Mouse (Mus musculus): ENCODE data around the gene Rgs10. TPM values are rescaled to one million over a fixed set of nuclear protein-coding genes. Genes with fewer than 3 reads are reported as not detected.
A peak's percentile ranks its signal among the peaks of the same experiment; 100 is the strongest.

Rgs10 gene
- polyA plus RNA-seq, 1 experiment = 11.1 TPM

- 45% methylated on average over 10 of the region's 10 CpGs for WGBS
- TF ChIP-seq POLR2A (IDR thresholded peaks at IDR 0.05; ENCODE audit: borderline replicate concordance, extremely low read depth, low read depth, low read length) (no peak), CTCF (IDR thresholded peaks at IDR 0.05; ENCODE audit: insufficient read depth, low read length) (no peak)
- DNase-seq = peak; percentile 13
- Histone ChIP-seq H3K4me1 (ENCODE audit: control insufficient read depth, insufficient read depth, low read length) (peaks cover 4% of the 10 kb centered on the region), H3K4me3 (replicated peaks; ENCODE audit: extremely low read depth, low read depth, low read length) (peak overlapping the region; percentile 31)
Measured at GRCm38 (mm10) chr7:128412071-128412833, 6.3 kb downstream of the Rgs10 start.

DNA sequence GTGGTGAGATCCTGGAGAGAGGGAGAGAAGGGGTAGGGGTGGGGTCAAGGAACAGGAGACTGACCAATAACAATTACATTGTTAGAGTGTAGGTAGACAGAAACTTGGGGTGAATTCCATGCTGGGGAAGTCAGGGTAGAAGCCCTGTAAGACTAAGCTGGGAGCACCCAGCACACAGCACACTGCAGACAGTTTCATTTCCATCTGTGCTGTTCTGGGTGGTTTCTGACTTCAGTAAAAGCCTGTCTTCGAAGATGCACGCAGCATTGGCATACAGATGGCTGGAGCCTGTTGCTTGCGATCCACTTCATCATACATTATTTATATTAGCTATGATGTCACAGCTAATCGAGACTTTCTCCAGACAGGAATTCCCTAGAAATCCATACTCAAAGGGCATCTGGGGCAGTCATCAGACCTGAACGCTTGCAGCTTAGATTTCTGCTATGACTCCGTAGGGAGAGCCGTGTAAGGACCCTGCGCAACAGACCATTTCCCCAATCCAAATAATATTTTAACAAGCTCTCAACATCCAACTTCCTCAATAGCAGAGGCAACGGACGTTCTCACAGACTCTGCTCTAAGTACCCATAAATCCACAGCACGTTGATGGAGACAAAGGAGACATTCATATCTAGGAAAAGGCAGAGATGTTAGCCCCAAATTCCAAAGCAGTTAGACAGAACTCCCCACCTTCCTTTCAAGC is 7.7 kb downstream of the Rgs10 start:
- Histone ChIP-seq H3K4me1 (ENCODE audit: control insufficient read depth, insufficient read depth, low read length) (0 out of 2 replicates have a peak, but pooled peaks cover 3% of the 10 kb centered on the region), H3K4me3 (replicated peaks; ENCODE audit: extremely low read depth, low read depth, low read length) (no peak overlapping the region)
- DNase-seq = no peak
- TF ChIP-seq POLR2A (IDR thresholded peaks at IDR 0.05; ENCODE audit: borderline replicate concordance, extremely low read depth, low read depth, low read length) (no peak), CTCF (IDR thresholded peaks at IDR 0.05; ENCODE audit: insufficient read depth, low read length) (no peak)
- 49% methylated on average over 11 of the region's 11 CpGs for WGBS

- DNase-seq = no peak
- 82% methylated on average over 5 of the region's 5 CpGs for WGBS
- no peak overlapping the region for H3K4me3 ChIP-seq (replicated peaks; ENCODE audit: extremely low read depth, low read depth, low read length)
- 0 out of 2 replicates have a peak, but pooled peaks cover 3% of the 10 kb centered on the region for H3K4me1 ChIP-seq (ENCODE audit: control insufficient read depth, insufficient read depth, low read length)
- TF ChIP-seq CTCF (IDR thresholded peaks at IDR 0.05; ENCODE audit: insufficient read depth, low read length) (peak; percentile 40; the same call in 1 of the 2 replicates), POLR2A (IDR thresholded peaks at IDR 0.05; ENCODE audit: borderline replicate concordance, extremely low read depth, low read depth, low read length) (no peak)
Measured at GRCm38 (mm10) chr7:128408265-128408664, 10.3 kb downstream of the Rgs10 start.

GRCm38 (mm10) chr7:128403988-128404387 is 14.6 kb downstream of the Rgs10 start:
- no peaks in the 10 kb centered on the region for H3K4me1 ChIP-seq (ENCODE audit: control insufficient read depth, insufficient read depth, low read length)
- no peak for TF ChIP-seq POLR2A (IDR thresholded peaks at IDR 0.05; ENCODE audit: borderline replicate concordance, extremely low read depth, low read depth, low read length)
- no peak for TF ChIP-seq CTCF (IDR thresholded peaks at IDR 0.05; ENCODE audit: insufficient read depth, low read length)
- H3K4me3 ChIP-seq (replicated peaks; ENCODE audit: extremely low read depth, low read depth, low read length) = no peak overlapping the region
- no peak for DNase-seq
- WGBS = 73% methylated on average over 6 of the region's 6 CpGs

GRCm38 (mm10) chr7:128403586-128403985 is 15.0 kb downstream of the Rgs10 start:
- TF ChIP-seq CTCF (IDR thresholded peaks at IDR 0.05; ENCODE audit: insufficient read depth, low read length) (no peak), POLR2A (IDR thresholded peaks at IDR 0.05; ENCODE audit: borderline replicate concordance, extremely low read depth, low read depth, low read length) (no peak)
- no peak for DNase-seq
- Histone ChIP-seq H3K4me1 (ENCODE audit: control insufficient read depth, insufficient read depth, low read length) (no peaks in the 10 kb centered on the region), H3K4me3 (replicated peaks; ENCODE audit: extremely low read depth, low read depth, low read length) (no peak overlapping the region)
- WGBS = 60% methylated on average over 6 of the region's 6 CpGs

- 59% methylated on average over 10 of the region's 10 CpGs for WGBS
- TF ChIP-seq CTCF (IDR thresholded peaks at IDR 0.05; ENCODE audit: insufficient read depth, low read length) (no peak), POLR2A (IDR thresholded peaks at IDR 0.05; ENCODE audit: borderline replicate concordance, extremely low read depth, low read depth, low read length) (no peak)
- Histone ChIP-seq H3K4me1 (ENCODE audit: control insufficient read depth, insufficient read depth, low read length) (no peaks in the 10 kb centered on the region), H3K4me3 (replicated peaks; ENCODE audit: extremely low read depth, low read depth, low read length) (no peak overlapping the region)
- no peak for DNase-seq
Measured at GRCm38 (mm10) chr7:128403128-128403527, 15.4 kb downstream of the Rgs10 start.

- 81% methylated on average over 8 of the region's 8 CpGs for WGBS
- no peak for DNase-seq
- no peaks in the 10 kb centered on the region for H3K4me1 ChIP-seq (ENCODE audit: control insufficient read depth, insufficient read depth, low read length)
- no peak overlapping the region for H3K4me3 ChIP-seq (replicated peaks; ENCODE audit: extremely low read depth, low read depth, low read length)
- TF ChIP-seq CTCF (IDR thresholded peaks at IDR 0.05; ENCODE audit: insufficient read depth, low read length) = no peak
- no peak for TF ChIP-seq POLR2A (IDR thresholded peaks at IDR 0.05; ENCODE audit: borderline replicate concordance, extremely low read depth, low read depth, low read length)
Measured at GRCm38 (mm10) chr7:128402577-128402976, 16.0 kb downstream of the Rgs10 start.

- 73% methylated on average over 4 of the region's 4 CpGs for WGBS
Measured at GRCm38 (mm10) chr7:128398664-128399063, 19.9 kb downstream of the Rgs10 start.

GRCm38 (mm10) chr7:128397066-128397465 is 21.5 kb downstream of the Rgs10 start:
- Histone ChIP-seq H3K4me3 (replicated peaks; ENCODE audit: extremely low read depth, low read depth, low read length) (no peak overlapping the region), H3K4me1 (ENCODE audit: control insufficient read depth, insufficient read depth, low read length) (no peaks in the 10 kb centered on the region)
- TF ChIP-seq POLR2A (IDR thresholded peaks at IDR 0.05; ENCODE audit: borderline replicate concordance, extremely low read depth, low read depth, low read length) = no peak
- no peak for TF ChIP-seq CTCF (IDR thresholded peaks at IDR 0.05; ENCODE audit: insufficient read depth, low read length)
- DNase-seq = no peak
- 63% methylated on average over 2 of the region's 2 CpGs for WGBS

More at GRCm38 (mm10) chr7:128398664-128399063, 19.9 kb downstream of the Rgs10 start:
- Histone ChIP-seq H3K4me1 (ENCODE audit: control insufficient read depth, insufficient read depth, low read length) (no peaks in the 10 kb centered on the region), H3K4me3 (replicated peaks; ENCODE audit: extremely low read depth, low read depth, low read length) (no peak overlapping the region)
- DNase-seq = no peak
- TF ChIP-seq POLR2A (IDR thresholded peaks at IDR 0.05; ENCODE audit: borderline replicate concordance, extremely low read depth, low read depth, low read length) (no peak), CTCF (IDR thresholded peaks at IDR 0.05; ENCODE audit: insufficient read depth, low read length) (no peak)
